Mouse (Mus musculus) limb, embryonic 14.5 days (tissue): ENCODE data around the gene Map2k7. TPM values are rescaled to one million over a fixed set of nuclear protein-coding genes. Genes with fewer than 3 reads are reported as not detected.

Source experiments
- ATAC-seq: fragments of 200-750 bp; cut with Nextera tagmentation; 2 replicates; pipeline ENCODE4 v1.8.0; 2017; ENCODE audit warnings: low read depth, moderate number of reproducible peaks, moderate TSS enrichment; ENCODE audit not compliant: low FRiP score
- DNase-seq: peaks from one replicate; pipeline ENCODE4 v3.0.0-alpha.2; 2015; ENCODE audit warnings: low spot score
- H3K27ac ChIP-seq: fragments of 300-500 bp; sonication (generic); replicated peaks from 2 replicates; pipeline ENCODE4 v1.5.1; 2014; ENCODE audit warnings: low read depth, mild to moderate bottlenecking, low read length, moderate library complexity, mixed read lengths
- H3K27me3 ChIP-seq: fragments of 300-500 bp; sonication (generic); 2 replicates; pipeline ENCODE4 v1.6.1; 2014; ENCODE audit warnings: low read length, mixed read lengths; ENCODE audit not compliant: control insufficient read depth, insufficient read depth
- H3K36me3 ChIP-seq: fragments of 300-500 bp; sonication (generic); 2 replicates; pipeline ENCODE4 v1.6.1; 2014; ENCODE audit warnings: mild to moderate bottlenecking, low read length, moderate library complexity, mixed read lengths; ENCODE audit not compliant: control insufficient read depth, insufficient read depth
- H3K4me1 ChIP-seq: fragments of 300-500 bp; sonication (generic); 2 replicates; pipeline ENCODE4 v1.6.1; 2014; ENCODE audit warnings: antibody characterized with exemption, low read length, mixed read lengths; ENCODE audit not compliant: control insufficient read depth, insufficient read depth
- H3K4me2 ChIP-seq: fragments of 300-500 bp; sonication (generic); replicated peaks from 2 replicates; pipeline ENCODE4 v1.6.1; 2014; ENCODE audit warnings: low read depth, mild to moderate bottlenecking, low read length, moderate library complexity; ENCODE audit not compliant: severe bottlenecking
- H3K4me3 ChIP-seq: fragments of 300-500 bp; sonication (generic); replicated peaks from 2 replicates; pipeline ENCODE4 v1.5.1; 2014; ENCODE audit warnings: low read length
- H3K9ac ChIP-seq: fragments of 300-500 bp; sonication (generic); 2 replicates; pipeline ENCODE4 v1.6.1; 2014; ENCODE audit warnings: mild to moderate bottlenecking, low read depth, low read length, moderate library complexity; ENCODE audit not compliant: severe bottlenecking
- H3K9me3 ChIP-seq: fragments of 300-500 bp; sonication (generic); 2 replicates; pipeline ENCODE4 v1.6.1; 2016; ENCODE audit warnings: low read length; ENCODE audit not compliant: control insufficient read depth
- POLR2A ChIP-seq: fragments of 200-500 bp; IDR thresholded peaks from 2 replicates; pipeline ENCODE4 v1.8.0; 2012; ENCODE audit warnings: inconsistent platforms, mild to moderate bottlenecking, moderate library complexity, borderline replicate concordance; ENCODE audit not compliant: insufficient read depth, insufficient read length; ENCODE audit errors: extremely low read depth
- WGBS: fragments of 180-500 bp; shearing (Covaris S2); extraction: QIAGEN DNeasy Blood & Tissue Kit; methylation state at CpG from one replicate; pipeline ENCODE4 v1.1.7; 2014; 5-methylcytosine and 5-hydroxymethylcytosine counted together
- polyA plus RNA-seq, 2 experiments: library from polyadenylated mRNA; depleted of rRNA in 1 of 2; stranded (reverse) in 1 of 2; unstranded in 1 of 2; fragments of >200 nt; fragmentation: Nextera tagmentation in 1 of 2; extraction: Ambion mirVana in 1 of 2; gene quantifications; 2 replicates each; pipeline versions ENCODE4 v1.2.1 to v1.2.3; 2012 to 2014

The Map2k7 gene
- polyA plus RNA-seq, 2 experiments: 18.5 to 65.3 TPM

DNA sequence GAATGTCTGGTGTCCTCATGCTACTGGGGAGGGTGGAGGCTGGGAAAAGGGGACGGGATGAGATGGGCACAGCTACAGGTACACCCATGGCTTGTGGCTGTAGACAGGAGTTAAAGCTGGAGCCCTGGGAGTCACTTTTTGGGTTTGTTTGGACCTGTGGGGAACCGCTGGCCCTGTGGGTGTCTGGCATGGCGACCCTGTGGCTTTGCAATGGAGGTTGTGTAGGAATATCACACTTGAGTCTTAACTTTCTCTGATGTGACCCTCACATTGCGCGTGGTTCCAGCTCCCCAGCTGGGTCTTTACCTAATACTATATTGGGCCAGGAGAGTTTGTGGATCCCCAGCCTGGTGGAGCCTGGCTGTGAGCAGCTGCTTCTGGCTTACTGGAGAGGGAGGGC, 6.5 kb downstream of the Map2k7 start:
- no peak for TF ChIP-seq POLR2A
- no peak for ATAC-seq
- peaks cover 14% of the 10 kb centered on the region for H3K4me1 ChIP-seq
- no peak overlapping the region for H3K9ac ChIP-seq
- WGBS: 94% methylated on average over 5 of the region's 5 CpGs
- peaks cover 80% of the 10 kb centered on the region for H3K36me3 ChIP-seq
- no peak overlapping the region for H3K27ac ChIP-seq
- no peaks in the 10 kb centered on the region for H3K9me3 ChIP-seq
- no peak overlapping the region for H3K4me2 ChIP-seq
- H3K4me3 ChIP-seq: no peak overlapping the region
- H3K27me3 ChIP-seq: no peaks in the 10 kb centered on the region
- no peak for DNase-seq

DNA sequence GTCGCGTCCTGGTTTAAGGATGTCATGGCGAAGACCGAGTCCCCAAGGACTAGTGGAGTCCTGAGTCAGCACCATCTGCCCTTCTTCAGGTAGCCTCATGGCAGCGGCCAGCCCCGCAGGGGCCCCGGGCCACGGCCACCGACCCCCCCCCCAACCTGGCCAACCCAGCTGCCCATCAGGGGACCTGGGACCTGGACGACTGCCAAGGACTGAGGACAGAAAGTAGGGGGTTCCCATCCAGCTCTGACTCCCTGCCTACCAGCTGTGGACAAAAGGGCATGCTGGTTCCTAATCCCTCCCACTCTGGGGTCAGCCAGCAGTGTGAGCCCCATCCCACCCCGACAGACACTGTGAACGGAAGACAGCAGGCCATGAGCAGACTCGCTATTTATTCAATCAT, 7.2 kb downstream of the Map2k7 start:
- Histone ChIP-seq H3K4me2 (no peak overlapping the region), H3K9ac (no peak overlapping the region), H3K27ac (no peak overlapping the region), H3K4me1 (peaks cover 14% of the 10 kb centered on the region), H3K36me3 (peaks cover 80% of the 10 kb centered on the region), H3K4me3 (no peak overlapping the region), H3K27me3 (no peaks in the 10 kb centered on the region), H3K9me3 (no peaks in the 10 kb centered on the region)
- WGBS: 90% methylated on average over 11 of the region's 13 CpGs
- no peak for TF ChIP-seq POLR2A
- DNase-seq: no peak
- no peak for ATAC-seq

DNA sequence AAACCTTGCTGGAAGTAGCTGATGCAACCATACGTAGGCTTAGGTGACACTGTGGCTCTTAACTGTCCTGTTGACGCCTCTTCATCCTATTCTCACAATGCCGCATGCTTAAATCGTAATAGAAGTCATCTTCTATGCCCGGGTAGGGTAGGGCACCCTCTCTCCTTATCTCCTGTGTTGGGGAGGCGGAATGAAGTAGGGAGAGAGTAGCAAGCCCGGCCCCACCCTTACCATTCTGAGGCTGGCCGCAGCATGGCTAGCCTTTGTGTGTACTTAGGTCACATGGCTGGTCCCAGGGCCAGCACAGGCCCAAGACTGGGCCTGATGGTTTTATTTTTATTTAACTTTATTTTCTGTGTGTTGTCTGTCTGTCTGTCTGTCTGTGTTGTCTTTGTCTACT, 8.7 kb downstream of the Map2k7 start:
- Histone ChIP-seq H3K9ac (no peak overlapping the region), H3K4me2 (no peak overlapping the region), H3K27ac (no peak overlapping the region), H3K4me3 (no peak overlapping the region), H3K4me1 (peaks cover 14% of the 10 kb centered on the region), H3K36me3 (peaks cover 67% of the 10 kb centered on the region), H3K9me3 (no peaks in the 10 kb centered on the region), H3K27me3 (no peaks in the 10 kb centered on the region)
- DNase-seq: no peak
- 96% methylated on average over 8 of the region's 8 CpGs for WGBS
- no peak for ATAC-seq
- no peak for TF ChIP-seq POLR2A

DNA sequence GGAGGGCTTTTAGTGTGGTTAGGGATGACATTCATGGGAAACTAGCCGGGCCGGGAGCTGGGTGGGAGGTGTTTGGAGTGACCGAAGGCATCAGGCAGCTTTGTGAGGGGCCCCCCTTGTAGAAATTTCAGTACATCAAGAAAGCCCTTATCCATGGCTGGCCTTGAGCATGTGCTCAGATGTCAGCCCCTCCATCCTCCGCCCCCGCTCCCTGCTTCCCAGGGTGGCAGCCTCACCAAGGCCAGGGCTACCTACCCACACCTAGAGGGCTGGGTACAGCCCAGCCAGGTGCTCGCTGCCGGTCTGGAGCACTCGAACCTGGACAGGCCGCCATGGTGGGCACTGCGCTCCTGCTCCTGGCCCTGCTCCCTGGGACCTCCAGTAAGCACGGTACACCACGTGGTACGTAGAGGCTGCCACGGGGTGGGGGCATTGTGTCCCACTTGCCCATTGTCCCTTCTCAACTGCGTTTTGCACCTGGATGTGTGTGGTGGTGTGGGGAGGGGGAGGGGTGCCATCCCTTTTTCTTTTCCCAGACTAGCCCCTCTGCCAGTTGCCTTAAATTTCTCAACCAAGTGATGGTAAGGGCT, 9.5 kb downstream of the Map2k7 start, which contains the start of gene Tgfbr3l:
TSS of gene Tgfbr3l (plus strand) at position 264 of the 590 bp plus-strand sequence.
- Histone ChIP-seq H3K4me3 (no peak within 1 kb of the TSS), H3K27me3 (no peaks in the 10 kb centered on the region), H3K4me1 (peaks cover 14% of the 10 kb centered on the region), H3K9ac (peak within 1 kb of the TSS; percentile 25; the same call in 1 of the 2 replicates), H3K9me3 (no peaks in the 10 kb centered on the region), H3K27ac (no peak within 1 kb of the TSS), H3K36me3 (peaks cover 59% of the 10 kb centered on the region), H3K4me2 (no peak within 1 kb of the TSS)
- 83% methylated on average over 15 of the region's 15 CpGs for WGBS
- TF ChIP-seq POLR2A: no peak
- ATAC-seq (no peak), DNase-seq (no peak)

DNA sequence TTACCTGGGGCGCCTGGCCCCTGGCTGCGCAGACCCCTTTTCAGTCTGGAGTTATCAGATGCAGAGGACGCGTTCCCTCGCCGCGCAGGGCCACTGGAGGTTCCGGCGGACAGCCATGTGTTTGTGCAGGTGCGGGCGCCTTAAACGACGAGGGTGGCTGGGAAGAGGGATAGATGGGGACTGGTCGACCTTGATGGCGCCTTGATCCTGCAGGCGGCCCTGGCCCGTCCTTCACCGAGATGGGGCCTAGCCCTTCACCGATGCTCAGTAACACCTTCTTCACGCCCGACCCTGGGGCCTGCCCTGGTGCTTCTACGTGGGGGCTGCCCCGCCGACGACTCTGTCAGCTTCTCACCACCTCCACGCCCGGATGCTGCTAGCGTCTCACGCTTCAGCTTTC, 10.7 kb downstream of the Map2k7 start:
- Histone ChIP-seq H3K27ac (no peak overlapping the region), H3K36me3 (peaks cover 47% of the 10 kb centered on the region), H3K9me3 (no peaks in the 10 kb centered on the region), H3K4me2 (no peak overlapping the region), H3K9ac (peak overlapping the region; percentile 25; the same call in 1 of the 2 replicates), H3K27me3 (no peaks in the 10 kb centered on the region), H3K4me3 (no peak overlapping the region), H3K4me1 (peaks cover 20% of the 10 kb centered on the region)
- ATAC-seq (no peak), DNase-seq (no peak)
- 14% methylated on average over 23 of the region's 29 CpGs for WGBS
- TF ChIP-seq POLR2A: no peak

DNA sequence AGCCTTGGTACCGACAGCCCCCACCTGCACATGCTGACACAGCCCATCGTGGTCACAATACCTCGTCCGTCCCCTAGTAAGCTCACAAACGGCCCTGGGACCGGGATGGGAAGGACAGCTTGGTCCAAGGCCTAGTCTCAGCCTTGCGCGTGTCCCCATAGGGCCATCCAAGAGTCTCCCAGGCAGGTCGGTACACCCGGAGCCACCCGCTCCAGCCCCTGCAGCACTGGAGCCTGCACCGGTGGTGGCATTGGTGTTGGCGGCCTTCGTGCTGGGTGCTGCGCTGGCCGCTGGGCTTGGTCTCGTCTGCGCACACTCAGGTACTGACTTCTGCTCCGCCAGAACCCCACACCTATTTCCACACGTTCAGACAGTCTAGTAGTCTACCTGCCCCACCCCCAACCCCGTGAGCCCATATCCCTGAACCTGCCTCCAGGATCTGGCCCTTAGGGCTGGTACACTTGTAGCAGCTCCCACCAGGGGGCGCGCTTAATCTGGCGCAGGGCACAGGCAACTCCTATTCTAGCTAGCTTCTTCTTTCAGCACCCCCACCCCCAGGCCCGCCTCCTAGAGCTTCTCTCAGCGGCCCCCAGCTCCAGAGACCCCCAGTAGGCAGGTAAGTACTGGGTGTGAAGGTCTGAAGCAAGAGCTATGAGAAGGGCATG, 11.9 kb downstream of the Map2k7 start:
- H3K36me3 ChIP-seq: peaks cover 45% of the 10 kb centered on the region

More for the DNA sequence above, 11.9 kb downstream of the Map2k7 start:
- DNase-seq (peak; percentile 68), ATAC-seq (0 out of 2 replicates have a peak, but pooled peaks have one; percentile 13)
- H3K27me3 ChIP-seq: no peaks in the 10 kb centered on the region
- H3K9ac ChIP-seq: no peak overlapping the region
- no peak for TF ChIP-seq POLR2A
- H3K27ac ChIP-seq: no peak overlapping the region
- H3K9me3 ChIP-seq: no peaks in the 10 kb centered on the region
- no peak overlapping the region for H3K4me3 ChIP-seq
- WGBS: 38% methylated on average over 26 of the region's 26 CpGs
- H3K4me2 ChIP-seq: no peak overlapping the region
- H3K4me1 ChIP-seq: peaks cover 21% of the 10 kb centered on the region
